Mouse (Mus musculus): ENCODE measurements at regions not wholly inside any gene's neighbourhood (a gene's known extent, or its start where the extent isn't known, plus 50 kb on each side); places are given as distances from the start of the nearest gene placed in this dataset.

DNA sequence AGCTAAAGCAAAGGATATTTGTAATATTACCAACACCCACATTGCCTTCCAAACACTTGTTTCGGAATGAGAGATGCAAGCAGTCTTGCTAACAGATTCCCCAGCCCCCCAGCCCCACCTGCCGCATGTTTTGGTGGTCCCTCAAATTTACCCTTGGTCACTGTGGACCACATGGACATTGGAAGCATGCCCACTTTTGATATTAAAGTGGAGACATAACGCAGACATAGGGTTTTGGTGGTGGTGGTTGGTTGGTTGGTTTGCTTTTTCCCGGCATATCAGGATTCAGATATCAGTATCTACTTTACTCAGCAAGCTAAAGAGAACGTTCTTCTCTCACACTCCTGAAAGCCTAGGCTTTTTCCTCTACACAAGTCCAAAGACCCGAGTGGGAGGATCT, 381.3 kb downstream of the Zfp536 start:
- DNase-seq, result no peak

DNA sequence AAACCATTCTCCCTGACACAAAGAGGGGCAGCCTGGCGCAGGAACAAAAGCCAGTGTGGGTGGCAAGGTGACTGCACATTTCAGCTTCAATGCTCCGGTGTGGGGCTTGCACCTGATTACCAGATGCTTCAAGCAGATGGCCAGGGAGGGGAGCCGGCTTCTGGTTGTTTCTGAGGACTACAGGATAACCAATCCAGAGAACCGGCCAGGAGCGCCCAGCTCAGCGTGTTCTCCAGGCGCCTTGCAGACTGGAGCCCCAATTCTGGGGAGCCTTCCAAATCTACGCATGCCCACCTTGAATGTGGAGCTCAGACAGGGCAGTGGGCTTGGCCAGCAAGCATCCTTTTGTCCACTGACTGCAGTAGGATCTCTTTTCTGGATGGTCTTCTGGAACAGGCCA, 380.8 kb downstream of the Zfp536 start:
- DNase-seq, result no peak

DNA sequence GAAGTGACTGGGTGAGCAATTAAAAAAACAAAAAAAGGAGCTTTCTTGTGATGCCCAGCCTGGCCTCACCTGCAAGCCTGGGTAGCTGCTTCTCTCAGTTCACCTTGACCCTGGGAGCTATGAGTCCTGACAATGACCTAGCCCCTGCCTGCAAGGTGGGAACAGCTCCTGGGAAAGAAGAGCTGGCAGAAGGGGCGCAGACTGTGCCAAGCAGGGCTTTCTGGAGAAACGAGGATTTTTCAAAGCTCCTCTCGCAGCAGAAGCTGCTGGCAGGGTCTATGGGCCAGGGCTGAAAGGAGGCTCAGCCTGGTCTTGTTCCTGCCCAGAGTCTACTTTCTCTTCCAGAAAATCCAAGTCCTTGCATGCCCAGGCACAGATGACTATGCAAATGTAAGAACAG, 380.4 kb downstream of the Zfp536 start:
- DNase-seq, result no peak

DNA sequence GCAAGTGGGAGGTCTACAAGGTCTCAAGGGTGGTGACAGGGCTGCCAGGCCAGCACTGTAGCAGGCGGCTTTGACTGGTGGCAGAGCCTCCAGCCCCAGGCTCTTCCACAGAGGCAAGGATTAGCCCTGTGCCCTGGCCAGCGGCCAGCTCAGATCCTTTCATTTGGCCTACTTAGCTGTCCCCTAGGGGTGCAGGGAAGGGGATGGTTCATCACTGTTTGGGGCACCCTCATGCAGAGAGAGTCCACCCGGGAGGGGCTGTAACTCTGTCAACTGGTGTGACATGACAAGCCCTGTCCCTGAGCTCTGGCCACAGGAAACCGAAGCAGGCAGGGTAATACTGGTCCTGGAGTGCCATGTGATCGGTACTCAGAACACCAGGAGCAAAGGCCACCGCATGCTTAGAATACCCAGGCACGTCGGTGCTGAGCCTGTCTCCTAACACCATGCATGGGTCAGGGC, 378.4 kb downstream of the Zfp536 start:
- DNase-seq, result no peak

DNA sequence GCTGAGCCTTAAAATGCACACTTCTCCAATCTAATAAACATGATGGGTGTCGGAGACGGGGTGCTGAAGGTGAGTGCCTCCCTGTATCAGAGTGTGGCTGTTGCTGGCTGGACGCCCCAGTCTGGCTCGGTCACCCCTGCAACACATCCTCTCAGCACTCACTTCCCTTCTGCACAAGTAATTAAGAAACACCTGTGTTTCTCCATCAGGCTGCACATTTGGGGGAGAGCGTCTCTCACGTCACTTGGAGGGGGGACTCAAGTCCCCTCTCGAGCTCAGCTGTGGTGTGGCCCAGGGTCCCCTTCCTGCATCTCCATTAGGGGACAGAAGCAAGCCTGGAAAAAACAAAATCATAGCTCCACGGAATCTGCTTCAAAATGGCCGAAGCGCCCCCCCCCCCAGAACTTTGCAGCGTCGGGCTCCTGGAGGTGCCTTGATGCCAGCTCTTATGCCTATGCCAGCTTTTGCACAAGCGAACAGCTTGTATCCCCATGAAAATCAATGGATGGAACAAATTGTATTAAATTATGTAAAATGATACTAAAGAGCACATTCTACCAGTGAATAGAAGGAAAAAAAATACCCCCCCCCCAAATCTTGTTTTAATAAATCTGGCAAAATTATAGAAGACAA, 377.4 kb downstream of the Zfp536 start:
- DNase-seq, result no peak

DNA sequence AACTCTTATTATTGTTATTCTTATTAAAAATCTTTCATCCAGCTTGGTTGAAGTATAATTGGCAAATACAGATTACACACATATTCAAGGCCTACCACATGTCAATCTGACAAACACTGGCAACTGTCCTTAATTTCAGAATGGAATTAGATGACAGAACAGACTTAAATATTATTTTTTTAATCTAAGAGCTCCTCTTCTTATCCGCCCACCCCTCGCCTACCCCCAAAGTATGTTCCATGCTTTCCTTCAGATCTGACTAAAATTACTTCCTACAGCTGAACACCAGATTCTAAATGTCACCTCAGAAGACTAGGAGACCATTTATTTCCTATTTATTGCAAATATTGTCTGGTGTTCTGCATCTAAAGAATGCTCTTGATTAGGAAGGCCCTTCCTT, 370.0 kb downstream of the Zfp536 start:
- no peak for DNase-seq

DNA sequence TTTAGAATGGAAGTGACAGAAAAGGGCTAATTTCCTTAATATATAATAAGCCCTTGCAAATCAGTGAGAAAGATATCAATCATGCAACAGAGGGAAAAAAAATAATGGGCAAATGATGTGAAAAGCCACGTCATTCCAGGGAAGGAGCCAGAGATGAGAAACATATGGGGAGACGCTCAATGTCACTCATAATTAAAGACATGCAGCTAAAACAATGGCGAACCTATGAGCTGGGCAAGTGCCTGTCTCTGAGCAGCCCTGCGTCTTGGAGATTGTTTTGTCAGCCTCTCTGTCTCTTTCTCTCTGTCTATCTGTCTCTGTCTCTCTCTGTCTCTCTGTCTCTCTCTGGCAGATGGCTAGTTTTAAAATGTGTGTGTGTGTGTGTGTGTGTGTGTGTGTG, 360.1 kb downstream of the Zfp536 start:
- DNase-seq, result no peak

DNA sequence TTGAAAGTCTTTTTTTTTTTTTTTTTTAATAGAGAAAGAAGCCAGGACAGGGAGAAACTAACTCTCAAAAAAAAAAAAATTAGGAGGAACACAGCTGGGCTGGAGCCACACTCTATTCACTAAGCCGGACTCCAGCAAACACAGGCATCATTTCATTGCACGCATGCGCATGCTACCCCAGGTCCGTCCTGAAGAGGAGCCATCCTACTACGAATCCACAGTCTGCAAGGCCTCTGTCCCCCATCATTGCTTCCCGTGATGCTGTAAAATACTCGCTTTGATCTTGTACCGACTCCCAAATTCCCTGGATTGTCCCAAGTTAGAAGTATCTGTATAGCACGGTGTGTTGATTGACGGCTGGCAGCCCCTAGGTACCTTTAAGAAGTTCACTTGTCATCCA, 351.7 kb downstream of the Zfp536 start:
- no peak for DNase-seq

Data from adrenal gland, adult 8-10 months (tissue).